Mouse (Mus musculus) limb, embryonic 15.5 days (tissue): Measurements from ENCODE around the gene Cbfa2t2. TPM values are rescaled to one million over a fixed set of nuclear protein-coding genes. Genes with fewer than 3 reads are reported as not detected.

Source experiments
- ATAC-seq: fragments of 200-750 bp; cut with Nextera tagmentation; 2 replicates; pipeline ENCODE4 v1.8.0; 2017; ENCODE audit warnings: low read depth, moderate TSS enrichment; ENCODE audit not compliant: insufficient number of reproducible peaks, low FRiP score, low TSS enrichment
- H3K27ac ChIP-seq: fragments of 300-500 bp; sonication (generic); 2 replicates; pipeline ENCODE4 v1.5.1; 2015; ENCODE audit warnings: moderate library complexity, mild to moderate bottlenecking, inconsistent platforms
- H3K27me3 ChIP-seq: fragments of 300-500 bp; sonication (generic); 2 replicates; pipeline ENCODE4 v1.6.1; 2015; ENCODE audit warnings: inconsistent platforms
- H3K36me3 ChIP-seq: fragments of 300-500 bp; sonication (generic); 2 replicates; pipeline ENCODE4 v1.6.1; 2015; ENCODE audit warnings: inconsistent platforms
- H3K4me1 ChIP-seq: fragments of 300-500 bp; sonication (generic); 2 replicates; pipeline ENCODE4 v1.6.1; 2015; ENCODE audit warnings: inconsistent platforms
- H3K4me2 ChIP-seq: fragments of 300-500 bp; sonication (generic); 2 replicates; pipeline ENCODE4 v1.6.1; 2015; ENCODE audit warnings: mild to moderate bottlenecking, inconsistent platforms
- H3K4me3 ChIP-seq: fragments of 300-500 bp; sonication (generic); 2 replicates; pipeline ENCODE4 v1.5.1; 2015; ENCODE audit warnings: mild to moderate bottlenecking, inconsistent platforms
- H3K9ac ChIP-seq: fragments of 300-500 bp; sonication (generic); 2 replicates; pipeline ENCODE4 v1.6.1; 2015; ENCODE audit warnings: inconsistent platforms
- H3K9me3 ChIP-seq: fragments of 300-500 bp; sonication (generic); 2 replicates; pipeline ENCODE4 v1.6.1; 2016; ENCODE audit warnings: inconsistent platforms
- WGBS: fragments of 180-500 bp; shearing (Covaris S2); methylation state at CpG from one replicate; pipeline ENCODE4 v1.1.7; 2015; 5-methylcytosine and 5-hydroxymethylcytosine counted together
- polyA plus RNA-seq: library from polyadenylated mRNA; unstranded; fragments of >200 nt; fragmentation: Nextera tagmentation; extraction: Ambion mirVana; gene quantifications from 2 replicates; pipeline ENCODE4 v1.2.1, GENCODE M21; 2015

Gene Cbfa2t2
- 37.7 and 41.3 TPM in 2 replicates for polyA plus RNA-seq

GRCm38 (mm10) chr2:154436458-154437190 lies at the start of gene Cbfa2t2:
Gene Cbfa2t2, plus strand, starts transcription at chr2:154436481.
- Histone ChIP-seq H3K9me3 (no peaks in the 10 kb centered on the region), H3K36me3 (no peaks in the 10 kb centered on the region), H3K4me1 (peaks cover 20% of the 10 kb centered on the region), H3K4me2 (peak within 1 kb of the TSS; percentile 47), H3K4me3 (peak within 1 kb of the TSS; percentile 98), H3K27me3 (no peaks in the 10 kb centered on the region), H3K27ac (peak within 1 kb of the TSS; percentile 96), H3K9ac (peak within 1 kb of the TSS; percentile 98)
- peak; percentile 56 for ATAC-seq
- under 1% methylated on average over 66 of the region's 70 CpGs for WGBS

- no peak overlapping the region for H3K9ac ChIP-seq
- H3K4me2 ChIP-seq, result no peak overlapping the region
- H3K36me3 ChIP-seq, result no peaks in the 10 kb centered on the region
- H3K4me1 ChIP-seq, result peaks cover 6% of the 10 kb centered on the region
- H3K4me3 ChIP-seq, result no peak overlapping the region
- peak overlapping the region; percentile 63 for H3K27ac ChIP-seq
- peak; percentile 75 for ATAC-seq
- no peaks in the 10 kb centered on the region for H3K27me3 ChIP-seq
- WGBS, result 66% methylated on average over 11 of the region's 11 CpGs
- no peaks in the 10 kb centered on the region for H3K9me3 ChIP-seq
Observed at GRCm38 (mm10) chr2:154390180-154390964, 45.9 kb upstream of the Cbfa2t2 start.

GRCm38 (mm10) chr2:154394602-154395001 lies 41.7 kb upstream of the Cbfa2t2 start:
- H3K9ac ChIP-seq, result no peak overlapping the region
- no peak overlapping the region for H3K4me3 ChIP-seq
- no peak overlapping the region for H3K27ac ChIP-seq
- H3K4me1 ChIP-seq, result peaks cover 6% of the 10 kb centered on the region
- no peak for ATAC-seq
- no peaks in the 10 kb centered on the region for H3K36me3 ChIP-seq
- H3K27me3 ChIP-seq, result no peaks in the 10 kb centered on the region
- H3K9me3 ChIP-seq, result no peaks in the 10 kb centered on the region
- WGBS, result 81% methylated on average over 3 of the region's 3 CpGs
- H3K4me2 ChIP-seq, result no peak overlapping the region

GRCm38 (mm10) chr2:154396529-154396928 lies 39.8 kb upstream of the Cbfa2t2 start:
- Histone ChIP-seq H3K9me3 (no peaks in the 10 kb centered on the region), H3K4me1 (no peaks in the 10 kb centered on the region), H3K4me2 (no peak overlapping the region), H3K27ac (no peak overlapping the region), H3K4me3 (no peak overlapping the region), H3K9ac (no peak overlapping the region), H3K27me3 (no peaks in the 10 kb centered on the region), H3K36me3 (no peaks in the 10 kb centered on the region)
- ATAC-seq, result no peak
- 78% methylated on average over 2 of the region's 2 CpGs for WGBS

- Histone ChIP-seq H3K4me1 (peaks cover 8% of the 10 kb centered on the region), H3K9me3 (no peaks in the 10 kb centered on the region), H3K36me3 (no peaks in the 10 kb centered on the region), H3K27me3 (no peaks in the 10 kb centered on the region), H3K4me3 (no peak overlapping the region), H3K9ac (no peak overlapping the region), H3K4me2 (no peak overlapping the region), H3K27ac (no peak overlapping the region)
- no peak for ATAC-seq
- WGBS, result 73% methylated on average over 7 of the region's 7 CpGs
Observed at GRCm38 (mm10) chr2:154398267-154398666, 38.0 kb upstream of the Cbfa2t2 start.

GRCm38 (mm10) chr2:154399325-154399724 lies 37.0 kb upstream of the Cbfa2t2 start:
- ATAC-seq, result no peak
- H3K4me1 ChIP-seq, result peaks cover 14% of the 10 kb centered on the region
- no peaks in the 10 kb centered on the region for H3K36me3 ChIP-seq
- H3K4me3 ChIP-seq, result no peak overlapping the region
- no peak overlapping the region for H3K9ac ChIP-seq
- H3K9me3 ChIP-seq, result no peaks in the 10 kb centered on the region
- no peak overlapping the region for H3K27ac ChIP-seq
- no peaks in the 10 kb centered on the region for H3K27me3 ChIP-seq
- no peak overlapping the region for H3K4me2 ChIP-seq
- 70% methylated on average over 2 of the region's 2 CpGs for WGBS

GRCm38 (mm10) chr2:154401976-154402375 lies 34.3 kb upstream of the Cbfa2t2 start:
- Histone ChIP-seq H3K9ac (no peak overlapping the region), H3K27me3 (no peaks in the 10 kb centered on the region), H3K4me2 (no peak overlapping the region), H3K9me3 (no peaks in the 10 kb centered on the region), H3K27ac (no peak overlapping the region), H3K4me1 (peaks cover 27% of the 10 kb centered on the region), H3K4me3 (no peak overlapping the region), H3K36me3 (no peaks in the 10 kb centered on the region)
- WGBS, result 59% methylated on average over 1 of the region's 1 CpGs
- no peak for ATAC-seq

- peak; percentile 54; the same call in 1 of the 2 replicates for ATAC-seq
- H3K4me2 ChIP-seq, result peak overlapping the region; percentile 17; the same call in 1 of the 2 replicates
- no peaks in the 10 kb centered on the region for H3K36me3 ChIP-seq
- WGBS, result 4% methylated on average over 7 of the region's 7 CpGs
- H3K9me3 ChIP-seq, result no peaks in the 10 kb centered on the region
- H3K9ac ChIP-seq, result no peak overlapping the region
- H3K27ac ChIP-seq, result peak overlapping the region; percentile 51; the same call in 1 of the 2 replicates
- no peaks in the 10 kb centered on the region for H3K27me3 ChIP-seq
- H3K4me3 ChIP-seq, result no peak overlapping the region
- peaks cover 34% of the 10 kb centered on the region for H3K4me1 ChIP-seq
Observed at GRCm38 (mm10) chr2:154402811-154403210, 33.5 kb upstream of the Cbfa2t2 start.

- H3K36me3 ChIP-seq, result no peaks in the 10 kb centered on the region
- H3K4me2 ChIP-seq, result no peak overlapping the region
- no peak overlapping the region for H3K9ac ChIP-seq
- 35% methylated on average over 5 of the region's 5 CpGs for WGBS
- 0 out of 2 replicates have a peak, but pooled peaks cover 3% of the 10 kb centered on the region for H3K27me3 ChIP-seq
- H3K9me3 ChIP-seq, result no peaks in the 10 kb centered on the region
- H3K4me3 ChIP-seq, result no peak overlapping the region
- no peak for ATAC-seq
- peaks cover 37% of the 10 kb centered on the region for H3K4me1 ChIP-seq
- H3K27ac ChIP-seq, result no peak overlapping the region
Observed at GRCm38 (mm10) chr2:154405447-154405994, 30.8 kb upstream of the Cbfa2t2 start.

GRCm38 (mm10) chr2:154407063-154407642 lies 29.1 kb upstream of the Cbfa2t2 start:
- Histone ChIP-seq H3K4me1 (peaks cover 38% of the 10 kb centered on the region), H3K4me2 (peak overlapping the region; percentile 80), H3K9me3 (no peaks in the 10 kb centered on the region), H3K27ac (no peak overlapping the region), H3K9ac (peak overlapping the region; percentile 48), H3K36me3 (no peaks in the 10 kb centered on the region), H3K4me3 (peak overlapping the region; percentile 76), H3K27me3 (0 out of 2 replicates have a peak, but pooled peaks cover 3% of the 10 kb centered on the region)
- WGBS, result 32% methylated on average over 11 of the region's 11 CpGs
- ATAC-seq, result no peak

GRCm38 (mm10) chr2:154407643-154408445 lies 28.4 kb upstream of the Cbfa2t2 start, which contains the start of gene Snta1:
Gene Snta1, minus strand, starts transcription at chr2:154408099.
- Histone ChIP-seq H3K9ac (peak within 1 kb of the TSS; percentile 48), H3K27ac (peak within 1 kb of the TSS; percentile 68), H3K4me1 (peaks cover 34% of the 10 kb centered on the region), H3K4me2 (peak within 1 kb of the TSS; percentile 80), H3K4me3 (peak within 1 kb of the TSS; percentile 76), H3K36me3 (no peaks in the 10 kb centered on the region), H3K9me3 (no peaks in the 10 kb centered on the region), H3K27me3 (0 out of 2 replicates have a peak, but pooled peaks cover 3% of the 10 kb centered on the region)
- peak; percentile 79 for ATAC-seq
- WGBS, result 1% methylated on average over 82 of the region's 84 CpGs
